Mouse (Mus musculus) embryo, embryonic 9.5 days (tissue): ENCODE data around the gene Myh9.
"Not testable (repeated sequence)": the region's sequence is repeated elsewhere in the genome, so short reads cannot be mapped to it uniquely, and the experiment has no call there.

Experiments
- DNase-seq: peaks from one replicate; pipeline ENCODE4 v3.0.0-alpha.2; 2017; ENCODE audit errors: extremely low spot score

The Myh9 gene

DNA sequence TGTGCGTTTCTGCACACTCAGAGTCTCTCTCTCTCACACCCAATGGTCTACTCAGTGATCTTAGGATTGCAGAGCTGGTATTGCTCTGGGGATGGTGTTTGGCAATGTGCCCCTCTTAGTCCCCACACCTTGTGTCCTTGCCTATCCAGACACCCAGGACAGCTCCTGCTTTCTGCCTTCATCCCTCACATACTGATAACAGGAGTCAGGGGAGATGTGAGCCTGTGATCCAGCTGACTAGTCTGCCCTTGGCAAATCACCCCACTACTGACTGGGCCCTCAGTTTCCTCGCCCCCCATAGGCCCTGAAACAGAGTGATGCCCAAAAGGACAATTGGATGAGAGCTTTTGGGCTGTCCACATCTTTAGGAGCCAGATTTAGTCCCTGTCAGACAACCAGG lies 85.9 kb downstream of the Myh9 start:
- DNase-seq = no peak

DNA sequence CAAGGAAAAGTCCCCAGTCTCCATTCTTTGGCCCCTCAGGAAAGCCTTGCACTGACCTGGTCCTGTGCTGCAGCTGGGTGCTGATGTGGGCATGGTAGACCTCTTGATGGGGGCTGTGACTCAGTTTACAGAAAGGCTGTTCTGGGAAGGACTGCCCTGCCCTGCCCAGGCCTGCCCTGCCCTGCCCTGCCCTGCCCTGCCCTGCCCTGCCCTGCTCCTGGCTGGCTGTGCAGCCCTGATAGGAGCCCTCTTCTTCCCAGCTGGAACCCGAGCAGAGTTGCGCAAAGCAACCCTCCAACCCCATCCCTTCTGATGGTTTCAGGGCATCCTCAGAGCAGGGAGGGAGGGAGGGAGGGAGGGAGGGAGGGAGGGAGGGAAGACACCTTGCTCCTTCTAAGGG lies 86.8 kb downstream of the Myh9 start:
- DNase-seq = no peak

GRCm38 (mm10) chr15:77752443-77752842 lies 89.5 kb downstream of the Myh9 start:
- no peak for DNase-seq

DNA sequence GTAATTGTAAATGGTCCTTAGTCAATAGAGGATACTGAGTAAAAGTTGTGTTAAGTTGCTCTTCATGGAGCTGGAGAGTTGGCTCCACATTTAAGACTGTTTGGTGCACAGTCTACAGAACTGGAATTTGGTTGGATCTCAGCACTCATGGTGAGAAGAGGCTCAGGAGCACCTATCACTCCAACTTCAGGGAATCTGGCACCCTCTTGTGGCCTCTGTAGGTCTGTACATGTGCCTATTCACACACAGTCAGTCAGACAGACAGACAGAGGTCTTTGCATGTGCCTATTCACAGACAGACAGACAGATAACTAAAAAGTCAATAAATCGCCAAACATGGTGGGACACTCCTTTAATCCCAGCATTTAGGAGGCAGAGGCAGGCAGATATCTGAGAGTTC lies 91.5 kb downstream of the Myh9 start:
- DNase-seq = no peak

DNA sequence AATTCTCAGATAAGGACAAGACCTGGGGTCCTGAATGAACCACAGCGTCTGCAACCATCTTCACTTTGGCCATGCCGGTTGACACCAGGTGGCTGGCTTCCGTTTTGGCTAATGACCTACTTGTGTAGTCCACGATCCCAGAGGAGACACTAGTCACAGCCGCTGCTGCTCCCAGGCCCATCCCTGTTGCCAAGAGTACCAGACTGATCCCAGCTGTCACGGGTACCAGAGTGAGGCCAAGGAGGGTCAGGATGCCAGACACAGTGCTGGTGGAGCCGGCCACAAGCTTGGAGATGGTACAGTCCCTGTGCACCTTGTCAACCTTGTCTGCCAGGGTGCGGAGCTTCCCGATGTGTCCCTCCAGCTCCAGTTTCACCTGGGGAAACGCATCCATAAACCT lies 92.3 kb downstream of the Myh9 start:
- DNase-seq = no peak

DNA sequence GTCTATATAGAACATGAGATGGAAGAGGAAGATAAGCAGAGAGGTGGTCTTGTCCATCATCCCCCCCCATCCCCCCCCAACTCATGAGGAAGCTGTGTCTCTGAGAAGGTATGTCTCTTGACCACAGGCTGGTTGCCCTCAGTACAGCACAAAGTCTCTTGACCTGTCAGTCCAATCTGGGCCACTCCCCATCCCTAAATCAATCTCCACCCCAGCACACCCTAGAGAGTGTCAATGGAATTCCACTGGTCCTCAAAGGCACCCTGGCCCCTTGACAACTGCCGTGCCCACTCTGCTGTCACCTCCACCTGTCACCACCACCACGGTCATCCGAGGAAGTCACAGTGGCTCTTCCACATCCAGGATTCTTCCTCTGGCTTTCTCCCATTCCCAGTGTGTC lies 93.6 kb downstream of the Myh9 start:
- no peak for DNase-seq

DNA sequence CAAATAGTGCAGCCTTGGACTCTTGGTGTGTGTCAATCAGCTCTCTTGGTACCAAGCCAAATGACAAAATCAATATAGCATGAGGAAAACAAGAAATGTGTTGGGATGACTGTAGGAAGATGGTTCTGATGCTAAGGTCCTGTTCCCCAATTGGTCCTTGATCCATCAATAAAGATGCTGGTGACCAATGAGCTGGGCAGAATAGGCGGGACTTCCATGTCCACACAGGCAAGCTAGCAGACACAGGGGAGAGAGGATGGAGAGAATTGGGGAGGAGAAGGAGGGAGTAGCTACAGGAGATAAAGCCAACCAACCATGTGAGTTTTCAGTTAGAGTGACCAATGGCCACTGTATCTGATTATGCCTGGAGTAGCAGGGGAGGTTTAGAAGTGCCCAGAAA lies 95.6 kb downstream of the Myh9 start:
- no peak for DNase-seq

GRCm38 (mm10) chr15:77745081-77745480 lies 96.9 kb downstream of the Myh9 start:
- no peak for DNase-seq

- no peak for DNase-seq
Measured at GRCm38 (mm10) chr15:77744632-77745031, 97.3 kb downstream of the Myh9 start.

GRCm38 (mm10) chr15:77741556-77741955 lies 100.4 kb downstream of the Myh9 start:
- DNase-seq = not testable (repeated sequence)

DNA sequence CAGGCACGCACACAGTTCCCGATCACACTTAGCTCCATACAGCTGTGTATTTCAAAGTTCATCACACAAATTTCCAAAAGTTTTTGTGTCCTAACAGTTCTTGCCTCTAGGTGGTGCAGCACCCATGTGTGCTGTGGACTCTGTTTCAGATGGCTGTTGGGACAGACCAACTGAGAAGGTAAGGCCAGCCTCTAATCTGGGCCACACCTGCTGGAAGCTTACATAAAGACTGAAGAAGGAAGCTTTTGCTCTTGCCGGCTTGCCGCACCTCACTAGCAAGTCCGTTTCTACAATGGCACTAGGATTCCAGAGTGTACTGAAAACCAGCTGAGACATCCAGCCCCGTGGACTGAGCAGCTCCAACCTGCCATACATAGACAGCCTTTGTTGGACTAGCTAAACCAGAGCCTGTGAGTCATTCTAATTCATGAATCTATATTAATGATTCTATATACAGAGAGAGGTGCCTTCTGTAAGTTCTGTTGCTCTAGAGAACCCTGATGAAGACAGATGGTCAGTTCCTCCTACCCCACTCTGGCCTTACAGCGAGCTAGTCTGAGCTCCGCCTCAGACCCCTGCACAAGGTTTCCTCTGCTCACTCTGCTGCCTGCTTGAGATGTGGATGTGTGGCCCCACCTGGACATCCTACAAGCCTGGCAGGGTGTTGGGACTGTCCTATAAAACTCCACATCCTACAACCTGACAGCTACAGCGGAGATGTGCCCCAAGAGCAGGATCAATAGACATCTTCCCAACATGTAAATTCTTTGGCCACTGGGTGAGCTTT lies 101.3 kb downstream of the Myh9 start:
- DNase-seq = no peak

DNA sequence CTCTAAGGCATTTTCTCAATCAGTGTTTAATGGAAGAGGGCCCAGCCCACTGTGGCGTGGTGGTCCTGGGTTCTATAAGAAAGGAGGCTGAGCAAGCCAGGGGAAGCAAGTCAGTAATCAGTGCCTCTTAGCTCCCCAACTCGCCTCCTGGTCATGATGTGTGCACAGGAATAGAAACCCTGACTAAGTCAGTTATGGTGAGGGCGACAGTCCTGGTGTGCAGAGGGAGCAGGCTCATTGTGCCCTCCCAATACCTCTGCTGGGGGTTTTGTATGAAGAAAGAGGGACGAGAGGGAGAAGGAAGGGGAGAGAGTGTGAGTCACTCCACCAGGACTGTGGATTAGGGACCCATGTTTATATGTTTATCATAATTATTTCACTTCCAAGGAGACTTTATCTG lies 108.1 kb downstream of the Myh9 start:
- DNase-seq = not testable (repeated sequence)

- DNase-seq = not testable (repeated sequence)
Measured at GRCm38 (mm10) chr15:77733380-77733779, 108.6 kb downstream of the Myh9 start.

- DNase-seq = not testable (repeated sequence)
Measured at GRCm38 (mm10) chr15:77732851-77733250, 109.1 kb downstream of the Myh9 start.

- no peak for DNase-seq
Measured at GRCm38 (mm10) chr15:77731605-77732004, 110.4 kb downstream of the Myh9 start.

- not testable (repeated sequence) for DNase-seq
Measured at GRCm38 (mm10) chr15:77728739-77729138, 113.2 kb downstream of the Myh9 start, which contains the start of gene Apol9b. TSS of gene Apol9b (plus strand) at chr15:77729039.

- DNase-seq = not testable (repeated sequence)
Measured at GRCm38 (mm10) chr15:77727745-77728144, 114.2 kb downstream of the Myh9 start.

GRCm38 (mm10) chr15:77727139-77727538 lies 114.8 kb downstream of the Myh9 start:
- DNase-seq = not testable (repeated sequence)

- DNase-seq = not testable (repeated sequence)
Measured at GRCm38 (mm10) chr15:77725393-77726020, 116.5 kb downstream of the Myh9 start.

DNA sequence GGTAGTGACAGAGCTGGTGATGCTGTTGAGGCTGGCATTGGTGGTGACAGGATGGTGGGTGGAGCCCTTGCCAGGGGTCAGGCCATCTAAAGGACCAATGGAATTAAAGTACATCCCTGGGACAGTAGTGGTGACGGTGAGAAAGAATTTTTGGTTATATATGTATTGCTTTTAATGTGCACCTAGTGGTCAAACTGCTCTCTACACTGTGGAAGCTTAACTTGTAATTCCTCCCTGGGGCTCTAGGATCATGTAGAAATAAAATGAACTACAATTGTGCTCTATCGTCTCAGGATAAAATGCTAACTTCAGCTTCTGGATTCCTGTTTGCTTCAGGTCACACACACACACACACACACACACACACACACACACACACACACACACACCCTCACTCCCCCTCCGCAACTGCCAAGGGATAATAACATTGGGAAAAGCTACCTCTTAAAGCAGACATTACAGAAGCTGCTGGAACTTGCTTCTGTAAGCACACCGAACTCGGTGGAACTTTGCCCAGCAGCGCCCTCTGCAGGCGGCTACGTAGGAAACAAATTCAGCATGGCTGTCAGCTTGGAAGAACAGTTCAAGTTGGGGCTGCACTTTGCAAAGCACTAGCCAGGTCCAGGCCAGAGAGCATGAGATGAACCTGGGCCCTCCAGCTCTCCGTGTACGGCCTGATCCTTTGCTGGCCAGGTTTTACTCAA lies 117.6 kb downstream of the Myh9 start:
- not testable (repeated sequence) for DNase-seq

GRCm38 (mm10) chr15:77721509-77721908 lies 120.5 kb downstream of the Myh9 start:
- not testable (repeated sequence) for DNase-seq

DNA sequence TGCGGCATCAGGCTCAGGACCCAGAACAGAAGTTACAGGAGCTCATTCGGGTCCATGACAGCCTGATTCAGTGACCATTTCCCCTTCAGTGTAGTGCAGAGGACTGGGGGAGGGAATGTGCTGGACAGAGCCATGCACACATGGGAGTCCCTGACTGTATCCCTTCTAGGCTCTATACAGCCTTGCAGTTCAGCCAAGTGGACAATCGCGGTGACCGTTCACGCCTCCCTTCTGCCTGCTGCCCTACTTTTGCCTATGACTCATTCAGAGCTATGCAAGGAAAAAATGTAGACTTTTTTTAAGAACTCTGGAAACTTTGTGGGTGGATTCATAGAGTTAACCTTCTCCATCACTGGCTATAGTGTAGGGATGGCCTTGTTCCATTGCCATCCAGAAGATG lies 123.7 kb downstream of the Myh9 start:
- DNase-seq = not testable (repeated sequence)
